Mouse (Mus musculus) forelimb bud, embryonic 11.5 days (tissue): ENCODE measurements at regions not wholly inside any gene's neighbourhood (a gene's known extent, or its start where the extent isn't known, plus 50 kb on each side); places are given as distances from the start of the nearest gene placed in this dataset.

Source experiments
- DNase-seq: peaks from one replicate; pipeline ENCODE4 v3.0.0-alpha.2; 2012; ENCODE audit warnings: low read depth, low spot score

DNA sequence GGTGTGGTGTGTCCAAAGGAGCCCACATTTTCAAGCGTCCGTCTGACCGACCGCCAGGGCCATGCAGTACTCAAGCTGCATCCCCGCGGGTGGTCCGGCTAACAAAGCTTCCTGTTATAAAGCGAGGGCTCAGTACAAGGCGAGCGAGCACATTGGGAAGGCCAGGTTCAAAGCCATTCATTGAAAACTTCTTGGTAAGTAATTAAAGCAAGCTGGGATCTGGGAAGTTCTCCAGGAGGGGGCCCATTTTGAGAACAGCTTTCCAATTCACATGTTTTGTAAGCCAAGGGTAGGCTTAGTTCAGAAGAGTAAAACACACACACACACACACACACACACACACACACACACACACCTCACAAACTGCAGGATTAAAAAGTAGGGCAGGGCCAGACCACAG lies 57.3 kb upstream of the Prep start:
- DNase-seq: peak; percentile 82

DNA sequence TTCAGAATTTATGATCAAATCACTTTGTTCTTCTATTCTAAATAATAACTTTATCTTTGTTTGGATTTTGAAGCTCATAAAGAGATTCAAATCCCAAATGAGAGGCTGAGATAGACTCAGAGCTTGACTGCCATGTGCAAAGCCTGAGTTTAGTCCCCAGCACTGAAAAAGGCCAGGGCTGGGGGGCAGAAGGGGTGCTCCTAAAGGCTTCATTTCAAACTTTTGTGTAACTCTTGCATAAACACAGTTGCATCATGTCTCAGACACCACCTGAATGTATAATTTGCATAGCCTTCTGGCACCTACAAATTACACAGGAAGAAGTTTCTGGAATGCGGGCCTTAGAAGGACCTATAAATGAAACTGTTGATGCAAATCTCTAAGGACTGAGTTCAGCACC lies 57.8 kb upstream of the Prep start:
- DNase-seq: no peak

DNA sequence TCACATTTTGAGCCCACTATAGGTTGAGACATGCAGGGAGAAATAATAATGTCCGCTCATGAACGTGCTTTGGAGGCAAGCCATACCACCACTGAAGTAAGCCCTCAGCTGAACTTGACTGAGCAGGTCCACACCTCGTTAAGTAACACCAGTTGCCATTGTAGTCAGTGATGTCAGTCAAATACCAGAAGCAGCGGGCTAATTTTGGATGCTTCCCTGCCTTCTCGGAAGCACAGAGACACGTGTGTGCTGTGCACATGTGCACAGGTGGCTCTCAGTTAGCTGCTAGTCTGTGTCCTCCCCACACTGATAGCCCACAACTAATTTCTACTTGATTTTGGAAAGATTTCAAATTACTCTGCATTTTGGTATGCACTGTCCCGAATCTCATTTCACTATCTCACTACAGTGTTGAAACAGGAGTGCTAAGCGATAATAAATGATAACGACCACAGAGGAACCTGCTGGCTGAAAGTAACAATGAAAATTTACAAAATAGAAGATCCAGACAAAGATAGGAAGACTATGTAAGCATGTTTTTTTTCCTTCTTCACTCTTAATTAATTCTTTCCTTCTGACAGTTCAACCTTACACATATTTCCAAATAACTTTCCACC lies 62.9 kb upstream of the Prep start:
- no peak for DNase-seq

DNA sequence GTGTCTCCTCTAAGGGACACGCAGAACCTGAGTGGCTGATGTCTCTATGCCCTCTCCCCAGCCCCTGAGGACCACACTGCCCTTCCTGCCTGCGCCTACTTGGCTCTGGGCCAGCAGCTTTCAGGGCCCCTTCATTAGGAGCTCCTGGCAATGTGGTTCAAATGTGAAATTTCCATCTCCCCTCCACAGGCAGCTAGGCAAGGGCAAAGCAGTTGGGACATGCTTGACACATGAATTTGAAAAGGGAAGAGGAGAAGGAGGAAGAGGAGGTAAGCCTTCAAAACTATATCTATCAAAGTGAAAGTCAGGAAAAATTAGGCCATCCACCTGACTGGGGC lies 63.7 kb upstream of the Prep start:
- no peak for DNase-seq

DNA sequence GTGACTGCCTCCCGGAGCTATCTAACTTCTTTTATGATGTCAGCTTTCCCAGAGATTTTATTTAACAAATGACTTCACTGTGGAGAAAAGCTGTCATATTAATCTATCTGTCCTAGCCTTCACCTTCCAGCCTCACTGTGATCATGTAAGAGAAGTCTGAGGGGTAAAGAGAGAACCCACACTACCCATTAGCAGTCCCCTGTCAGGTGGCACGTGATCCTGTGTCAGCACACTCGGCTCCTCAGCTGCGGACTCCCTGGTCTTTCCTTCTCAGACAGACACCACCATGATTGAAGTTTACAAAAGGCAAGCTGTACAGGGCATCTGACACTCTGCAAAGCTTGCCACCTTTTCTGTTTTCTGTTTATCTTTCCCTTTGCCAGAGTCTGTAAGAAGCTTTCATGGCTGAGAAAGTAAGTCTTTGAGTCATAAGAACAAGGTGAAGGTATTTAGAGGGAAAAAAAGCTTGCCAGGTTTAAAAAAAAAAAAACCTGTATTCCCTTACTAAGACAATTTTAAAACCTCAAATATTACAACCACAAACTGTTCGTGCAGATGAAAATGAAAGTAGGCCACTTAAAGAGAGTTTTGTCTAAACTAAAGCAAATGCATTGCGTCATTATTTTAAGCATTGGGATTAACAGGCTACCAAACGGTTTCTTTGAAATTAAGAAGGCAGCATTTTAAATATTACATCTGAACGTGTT lies 64.2 kb upstream of the Prep start:
- DNase-seq: no peak

DNA sequence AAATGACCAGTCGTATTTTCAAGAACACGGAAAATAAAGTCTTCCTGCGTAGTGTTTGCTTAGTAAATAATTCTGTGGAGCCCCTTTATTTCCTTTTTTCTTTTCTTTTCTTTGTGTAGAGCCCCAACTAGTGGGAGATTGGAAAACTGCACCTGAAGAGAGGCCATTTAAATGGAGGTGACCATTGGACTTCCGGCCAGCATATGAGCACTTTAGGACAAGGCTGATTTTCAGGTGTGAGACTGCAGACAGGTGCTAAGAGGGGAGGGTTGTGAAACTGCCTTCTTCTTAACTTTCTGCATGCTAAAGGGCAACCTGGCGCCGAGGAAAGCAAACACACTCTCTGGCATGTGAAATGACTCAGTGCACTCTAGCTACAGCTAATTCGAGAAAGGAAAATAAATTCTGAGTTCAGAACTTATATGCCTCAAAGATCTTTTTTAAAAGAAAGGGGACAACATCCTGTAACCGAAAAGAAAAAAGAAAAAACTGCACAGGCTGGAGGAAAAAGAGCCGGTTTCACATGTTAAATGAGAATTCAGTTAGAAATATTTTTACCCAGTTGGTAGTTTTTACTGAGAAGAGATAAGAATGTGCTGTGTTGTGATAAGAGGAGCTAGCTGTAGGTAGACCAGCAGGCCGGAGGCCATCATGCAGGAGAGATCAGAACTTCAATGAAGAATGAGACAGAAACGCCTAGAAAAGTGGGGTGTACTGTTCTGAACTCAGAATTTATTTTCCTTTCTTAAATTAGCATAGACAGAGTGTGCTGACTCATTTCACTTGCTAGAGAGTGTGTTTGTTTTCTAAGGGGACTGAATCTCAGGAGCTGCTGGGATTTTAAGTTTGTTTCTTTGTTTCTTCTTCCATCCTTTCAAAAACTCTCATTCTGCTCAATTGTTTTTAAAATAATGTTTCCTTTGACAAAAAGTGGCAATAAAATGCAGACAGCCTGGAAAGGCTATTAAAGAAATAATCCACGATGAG lies 65.8 kb upstream of the Prep start:
- DNase-seq: peak; percentile 63

DNA sequence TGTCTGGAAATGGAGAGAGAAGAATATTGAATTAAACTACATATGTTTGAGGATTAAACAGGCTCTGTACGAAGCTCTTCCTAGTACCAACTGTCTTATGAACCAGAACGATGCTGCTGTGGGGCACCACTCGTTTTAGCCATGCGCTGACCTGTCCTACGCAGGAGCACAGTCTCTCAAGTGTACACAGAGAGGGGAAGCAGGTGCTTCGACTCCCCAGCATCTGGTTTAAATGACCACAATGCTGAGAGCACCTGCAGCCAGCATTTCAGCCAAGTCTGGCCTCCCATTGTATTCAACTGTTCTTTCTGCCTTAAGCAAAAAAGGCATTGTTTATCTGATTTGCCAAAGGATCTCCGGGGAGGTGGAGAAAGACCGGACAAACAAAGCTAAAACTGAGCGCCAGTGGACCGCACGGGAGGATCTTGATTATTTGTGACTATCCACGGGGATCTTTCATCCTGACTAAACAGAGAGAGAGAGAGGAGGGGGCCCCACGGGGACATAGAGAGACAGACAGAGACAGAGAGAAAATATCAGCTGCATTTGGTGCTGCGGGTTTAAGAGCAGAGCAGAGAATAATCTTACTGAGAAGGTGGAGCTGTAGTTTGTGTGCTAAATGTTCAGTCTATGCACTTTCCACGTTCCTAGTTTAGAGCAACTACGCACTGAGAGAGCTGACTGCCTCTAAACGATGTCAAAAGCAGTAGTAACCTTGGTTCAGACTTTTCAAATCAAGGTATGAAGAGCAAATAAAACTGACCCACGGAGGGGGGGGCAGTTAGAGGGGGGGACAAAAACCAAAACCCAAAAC lies 66.8 kb upstream of the Prep start:
- no peak for DNase-seq

DNA sequence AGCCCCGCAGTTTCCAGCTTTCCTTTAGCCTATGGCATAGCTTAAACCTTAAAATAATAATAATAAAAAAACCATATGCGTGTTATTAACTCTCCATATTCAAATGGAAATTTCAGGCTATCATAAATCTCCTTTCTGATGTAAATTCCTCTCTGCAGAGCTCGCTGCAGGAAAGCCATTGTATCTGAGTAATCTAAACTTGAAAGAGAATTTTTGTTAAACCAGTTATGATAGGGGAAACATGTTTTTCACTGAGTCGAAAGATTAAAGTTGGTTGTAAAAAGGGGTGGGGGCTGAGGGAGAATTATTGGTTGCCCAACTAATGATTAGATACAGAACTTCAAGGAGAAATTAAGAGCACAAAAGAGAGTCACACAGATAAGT lies 69.1 kb upstream of the Prep start:
- no peak for DNase-seq

DNA sequence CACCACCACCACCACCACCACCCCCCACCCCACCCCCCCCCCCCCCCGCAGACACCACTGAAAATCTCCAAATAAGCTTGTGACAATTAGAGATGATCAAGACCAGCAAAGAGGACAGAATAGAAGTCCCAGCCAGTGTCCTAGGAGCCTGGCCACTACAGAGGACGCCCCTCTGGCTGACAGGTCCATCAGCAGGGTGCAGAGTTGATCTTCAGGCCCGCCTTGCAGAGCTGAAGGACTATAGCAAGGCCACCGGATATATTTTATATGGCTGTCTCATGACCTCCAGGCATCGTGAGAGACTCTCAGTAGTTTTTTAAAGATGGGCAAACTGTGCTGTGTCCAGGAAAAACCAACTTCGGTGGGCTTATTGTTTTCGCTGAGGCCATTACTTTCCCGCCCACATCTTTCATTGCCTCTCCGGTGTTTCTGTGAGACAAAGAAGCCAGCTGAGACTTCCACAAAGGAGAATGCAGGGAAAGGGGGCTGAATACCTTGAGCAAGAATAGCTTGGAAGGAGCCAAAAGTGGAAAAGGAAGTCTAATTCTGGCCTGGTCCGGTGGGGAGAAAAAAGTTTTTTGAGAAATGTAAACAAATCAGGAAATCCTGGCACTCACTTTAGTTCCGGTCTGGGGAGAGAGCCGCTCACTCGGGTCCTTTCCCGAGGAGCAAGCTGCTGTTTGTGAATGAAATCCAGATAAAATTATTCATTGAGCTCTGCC lies 69.7 kb upstream of the Prep start:
- DNase-seq: peak; percentile 40

DNA sequence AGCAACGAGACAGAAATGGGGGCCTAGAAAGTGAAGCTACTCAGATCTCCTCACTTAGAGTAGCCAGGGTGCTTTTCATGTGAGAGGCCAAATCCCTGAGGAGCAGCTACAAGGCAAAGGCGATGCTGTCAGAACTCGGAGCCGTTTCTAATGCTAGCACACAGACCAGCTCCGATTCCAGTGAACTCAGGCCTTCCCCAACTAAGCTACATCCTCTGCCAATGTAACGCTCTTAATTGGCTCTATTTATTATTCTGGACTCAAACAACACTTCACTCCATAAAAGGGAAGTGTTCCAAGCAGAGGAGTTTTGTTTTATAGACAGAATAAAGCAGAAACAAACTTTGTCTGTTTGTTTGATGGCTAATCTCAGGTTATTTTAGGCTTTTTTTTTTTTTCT lies 71.2 kb upstream of the Prep start:
- DNase-seq: no peak

DNA sequence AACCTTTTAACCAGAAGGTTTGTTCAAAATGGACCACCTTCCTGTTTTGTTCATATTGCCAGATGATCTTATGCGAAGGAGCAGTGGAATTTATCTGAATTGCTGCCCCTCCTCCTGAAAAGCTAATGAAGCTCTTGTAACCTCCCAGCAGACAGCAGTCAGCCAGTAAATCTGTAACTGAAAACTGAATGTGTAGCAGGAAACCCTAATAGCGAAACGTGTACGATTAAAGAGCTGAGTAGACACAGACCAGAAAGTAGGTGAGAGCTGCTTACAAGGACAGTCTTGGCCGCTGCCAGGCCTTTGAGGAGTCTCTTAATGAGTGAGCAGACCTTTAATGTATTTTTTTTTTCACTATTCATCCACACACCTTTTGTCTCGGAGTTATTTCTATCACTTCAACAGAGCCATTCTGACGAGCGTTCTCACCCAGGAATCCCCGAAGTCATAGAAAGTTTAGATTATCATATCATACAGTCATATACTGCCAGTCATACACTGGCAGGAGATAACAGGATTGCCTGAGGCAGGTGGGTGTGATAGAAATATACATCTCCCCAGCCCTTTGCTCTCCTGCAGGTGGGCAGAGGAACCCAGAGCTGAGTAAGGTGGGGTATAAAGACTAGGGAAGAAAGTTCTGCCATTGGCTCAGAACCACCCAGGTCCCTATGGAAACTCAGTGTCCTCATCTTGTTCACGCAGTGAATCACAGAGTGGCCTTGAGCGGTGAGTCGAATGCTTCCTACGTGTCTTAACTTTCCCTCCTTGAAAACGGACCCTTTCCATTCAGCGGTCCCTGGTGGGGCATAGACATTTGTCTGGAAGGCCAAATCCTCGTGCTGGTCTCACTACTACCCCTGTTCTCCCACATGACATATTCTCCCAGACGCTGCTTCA lies 72.4 kb upstream of the Prep start:
- DNase-seq: no peak

DNA sequence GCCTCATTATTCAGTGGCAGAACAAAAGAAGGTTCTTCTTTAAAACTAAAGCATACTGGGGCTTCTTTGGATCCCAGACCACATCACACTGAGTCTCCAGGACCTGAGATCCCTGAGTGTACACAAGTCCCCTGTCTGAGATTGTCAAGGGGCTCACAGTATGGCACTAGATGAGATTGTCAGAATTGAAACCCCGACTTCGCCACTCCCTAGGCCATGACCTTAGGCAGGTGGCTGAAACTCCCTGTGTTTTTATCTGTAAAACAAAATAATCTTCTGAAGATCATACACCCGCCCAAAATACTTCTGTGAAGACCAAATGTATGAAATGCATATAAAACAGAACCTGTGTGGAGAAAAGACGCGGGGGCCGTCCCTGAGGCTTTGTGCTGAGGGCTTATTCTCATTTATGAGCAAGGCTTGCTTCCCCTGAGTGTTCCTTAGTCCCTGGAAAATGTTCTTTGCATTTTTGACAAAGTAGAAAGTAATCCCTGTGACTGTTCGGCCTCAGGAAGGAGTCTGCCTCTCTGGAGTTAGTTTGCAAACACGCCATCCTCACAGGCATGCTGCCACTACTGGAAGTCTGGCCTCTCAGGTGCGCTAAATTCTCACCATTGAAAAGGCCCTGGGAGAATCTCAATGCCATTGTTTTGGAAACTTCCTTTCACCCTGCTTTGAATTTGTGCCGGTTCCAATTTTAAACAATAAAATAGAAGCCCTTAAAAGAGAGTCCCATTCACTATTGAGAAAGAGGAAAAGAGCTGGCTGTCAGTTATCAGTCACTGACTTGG lies 73.3 kb upstream of the Prep start:
- no peak for DNase-seq

DNA sequence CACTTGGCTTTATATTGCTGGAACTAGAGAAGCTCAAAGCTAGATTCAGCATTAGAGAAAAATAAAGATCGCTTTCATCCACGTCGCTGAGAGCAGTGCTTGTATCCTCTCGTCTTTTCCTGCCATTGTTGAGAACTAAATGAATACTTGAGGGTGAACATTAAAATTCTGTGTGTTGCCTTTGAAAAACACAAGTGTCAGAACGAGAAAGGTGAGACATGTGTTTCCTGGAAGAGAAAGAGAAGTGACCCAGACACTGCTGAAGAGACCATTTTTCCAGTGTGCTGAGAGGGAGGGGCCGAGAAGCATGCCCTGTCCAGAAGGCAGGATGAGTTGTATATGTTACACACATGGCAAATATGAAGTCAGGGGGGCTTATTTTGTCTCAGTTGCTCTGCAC lies 77.5 kb upstream of the Prep start:
- no peak for DNase-seq

DNA sequence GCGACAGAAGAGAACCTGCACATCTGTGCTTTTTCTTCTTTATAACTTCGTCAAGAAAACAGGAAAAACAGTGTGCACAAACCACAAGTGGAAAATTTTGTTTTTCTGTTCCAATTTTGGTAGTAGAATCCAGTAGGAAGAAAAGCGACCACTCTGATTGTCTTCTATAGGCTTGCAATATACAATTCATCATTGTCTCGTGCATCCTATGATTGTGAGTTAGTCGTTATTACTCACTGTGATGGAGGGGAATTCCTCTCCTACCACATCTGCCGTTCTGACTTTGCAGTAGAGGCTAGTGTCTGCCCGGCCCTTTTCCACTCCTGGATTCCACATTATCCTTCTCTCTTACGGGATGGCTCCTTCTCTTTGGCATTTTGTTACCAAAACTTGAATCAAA lies 78.2 kb upstream of the Prep start:
- no peak for DNase-seq

DNA sequence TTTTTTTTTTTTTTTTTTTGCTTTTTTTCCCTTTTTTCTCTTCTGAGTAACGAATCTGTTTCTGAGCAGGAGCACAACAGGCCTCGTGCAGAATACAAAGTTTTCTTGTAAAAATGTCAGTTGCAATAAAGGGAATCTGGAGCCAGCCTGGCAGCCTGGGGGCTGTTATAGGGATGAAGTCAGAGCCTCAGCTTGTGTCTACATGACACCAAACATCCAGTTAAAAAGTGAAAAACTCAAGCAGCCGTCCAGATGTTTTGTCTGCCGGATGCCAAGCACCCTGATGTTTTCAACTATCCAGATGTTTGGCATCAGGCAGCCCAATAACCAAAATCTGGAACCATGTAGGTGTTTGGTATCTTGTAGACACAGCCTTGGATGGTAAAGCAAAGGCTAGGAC lies 79.4 kb upstream of the Prep start:
- DNase-seq: peak; percentile 56

DNA sequence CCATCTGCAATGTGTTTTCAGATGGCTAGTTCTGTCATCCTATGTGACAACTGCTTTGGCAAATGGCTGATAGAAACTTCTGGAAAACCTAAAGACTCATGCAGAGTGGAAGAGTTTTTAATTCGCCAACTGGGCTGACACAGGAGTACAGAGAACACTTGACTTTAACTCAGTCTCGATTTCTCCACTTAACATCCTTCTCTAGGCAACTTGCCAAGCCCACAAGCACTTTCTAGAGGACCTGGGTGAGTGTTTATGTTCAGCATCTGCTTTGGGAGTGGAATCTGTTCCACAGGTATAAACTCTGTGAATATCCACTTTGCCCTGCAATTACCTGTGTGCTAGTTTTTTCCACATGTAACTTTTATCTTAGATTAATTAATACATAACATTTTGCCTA lies 85.1 kb upstream of the Prep start:
- no peak for DNase-seq

DNA sequence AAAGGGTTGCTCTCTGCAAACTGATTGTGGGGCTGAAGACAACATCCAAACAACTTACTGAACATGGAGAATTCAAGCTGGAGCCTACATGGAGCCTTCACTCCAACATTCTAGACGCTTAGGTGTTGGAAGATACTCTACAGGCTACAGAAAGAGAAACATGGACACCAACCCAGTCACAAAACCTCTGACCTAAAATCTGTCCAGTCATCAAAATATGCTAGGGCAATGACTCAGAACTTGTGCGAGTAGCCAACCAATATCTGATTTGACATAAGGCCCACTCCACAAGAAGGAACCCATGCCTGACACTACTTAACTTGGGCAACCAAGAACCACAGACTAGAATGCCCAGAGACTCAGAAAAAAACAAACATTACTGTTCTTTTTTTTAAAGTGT lies 90.2 kb upstream of the Prep start:
- DNase-seq: no peak

DNA sequence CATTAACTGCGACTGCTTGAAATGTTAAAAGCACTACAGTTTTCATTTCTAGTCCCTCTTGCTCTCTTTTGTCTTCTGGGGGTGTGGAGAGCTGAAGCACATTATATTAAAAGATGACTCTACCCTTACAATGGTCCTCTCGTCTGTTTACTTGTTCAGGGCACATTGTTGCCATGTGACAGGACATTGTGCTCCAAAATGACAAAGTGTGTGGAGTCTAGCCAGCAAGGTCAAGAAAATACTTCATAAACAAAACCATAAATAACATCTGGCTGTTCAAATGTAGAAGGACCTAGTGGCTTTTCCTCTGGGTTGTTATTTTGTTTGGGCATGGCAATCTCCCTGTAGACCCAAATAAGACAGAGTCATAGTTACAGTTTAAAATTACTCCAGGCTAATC lies 95.1 kb upstream of the Prep start:
- no peak for DNase-seq

DNA sequence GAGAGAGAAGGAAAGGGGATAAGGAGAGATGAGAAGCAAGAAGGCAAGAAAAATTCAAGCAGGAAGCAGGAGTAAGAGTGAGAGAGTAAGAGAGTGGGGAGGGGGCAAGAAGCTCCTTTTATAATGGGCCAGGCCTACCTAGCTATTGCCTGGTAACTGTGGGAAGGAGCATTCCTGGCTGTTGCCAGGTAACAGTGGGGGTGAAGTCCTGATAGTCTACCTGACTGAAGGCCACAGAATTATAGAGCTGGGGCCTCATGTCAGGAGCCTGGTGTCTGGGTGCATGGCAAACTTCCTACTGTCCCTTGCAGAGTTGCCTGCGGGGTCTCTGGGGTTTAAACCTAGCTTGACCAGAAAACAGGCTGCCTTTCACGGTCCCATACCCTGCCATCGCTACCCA lies 107.0 kb upstream of the Prep start:
- DNase-seq: no peak
